Mouse (Mus musculus) layer of hippocampus, postnatal 10 days (tissue): Measurements from ENCODE around the gene Olah. TPM values are rescaled to one million over a fixed set of nuclear protein-coding genes. Genes with fewer than 3 reads are reported as not detected.
"Not testable (repeated sequence)": the region's sequence is repeated elsewhere in the genome, so short reads cannot be mapped to it uniquely, and the experiment has no call there.

Experiments used
- DNase-seq, 2 experiments: peaks; one replicate each; pipeline ENCODE4 v3.0.0; 2021; ENCODE audit warnings: low spot score in 2 of 2
- long read RNA-seq: library from polyadenylated mRNA; stranded (forward); transcript quantifications from one replicate; pipeline ENCODE4 v2.0.0, GENCODE M21; 2023
- total RNA-seq, 2 experiments: library from RNA; stranded (reverse); gene quantifications; 2 replicates each; pipeline ENCODE4 v1.2.3; 2021

Olah gene
- total RNA-seq: not detected
- long read RNA-seq: 0 reads

GRCm38 (mm10) chr2:3397110-3397509, at the start of gene Olah:
TSS of gene Olah (minus strand) at chr2:3397210.
- not testable (repeated sequence) for DNase-seq

DNA sequence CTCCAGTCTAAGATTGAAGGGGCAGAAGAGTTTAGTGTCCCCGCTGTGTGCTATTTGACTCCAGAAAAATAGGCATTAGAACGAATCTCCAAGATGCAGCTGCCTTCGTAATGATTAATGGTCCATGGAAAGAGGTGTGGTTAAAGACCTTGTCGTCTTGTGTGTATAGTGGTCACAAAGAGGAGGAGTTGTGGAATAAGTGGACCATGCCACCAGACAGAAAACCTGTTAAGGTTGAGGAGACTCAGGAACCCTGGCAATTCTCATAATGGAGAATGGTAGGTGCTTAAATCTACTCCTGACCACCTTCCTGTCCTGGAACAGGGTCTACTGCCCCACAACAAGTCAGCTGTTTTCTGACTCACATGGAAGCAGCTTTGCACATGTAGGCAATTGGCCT, 49.0 kb upstream of the Olah start:
- DNase-seq: no peak

GRCm38 (mm10) chr2:3444206-3444605, 47.2 kb upstream of the Olah start:
- DNase-seq: peak in 1 of 2 experiments; percentile 17

DNA sequence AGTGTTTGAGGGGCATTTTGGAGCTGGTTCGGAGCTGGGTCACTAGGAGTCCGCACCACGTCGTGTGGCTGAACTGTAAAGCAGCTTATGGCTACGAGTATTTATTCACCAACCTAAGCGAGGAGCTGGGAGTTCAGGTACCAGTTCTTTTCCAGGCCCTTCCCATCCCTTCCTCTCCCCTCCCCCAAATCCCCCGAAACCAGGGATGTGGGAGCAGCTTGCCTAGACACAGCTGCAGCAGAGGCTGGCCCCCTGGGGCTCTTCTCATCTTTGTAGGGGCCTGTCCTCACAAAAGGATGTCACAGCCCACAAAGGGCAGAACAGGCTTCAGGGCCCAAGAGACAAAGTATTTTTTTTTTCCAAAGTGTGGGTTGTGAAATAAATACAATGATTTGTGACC, 40.9 kb upstream of the Olah start:
- DNase-seq: no peak

DNA sequence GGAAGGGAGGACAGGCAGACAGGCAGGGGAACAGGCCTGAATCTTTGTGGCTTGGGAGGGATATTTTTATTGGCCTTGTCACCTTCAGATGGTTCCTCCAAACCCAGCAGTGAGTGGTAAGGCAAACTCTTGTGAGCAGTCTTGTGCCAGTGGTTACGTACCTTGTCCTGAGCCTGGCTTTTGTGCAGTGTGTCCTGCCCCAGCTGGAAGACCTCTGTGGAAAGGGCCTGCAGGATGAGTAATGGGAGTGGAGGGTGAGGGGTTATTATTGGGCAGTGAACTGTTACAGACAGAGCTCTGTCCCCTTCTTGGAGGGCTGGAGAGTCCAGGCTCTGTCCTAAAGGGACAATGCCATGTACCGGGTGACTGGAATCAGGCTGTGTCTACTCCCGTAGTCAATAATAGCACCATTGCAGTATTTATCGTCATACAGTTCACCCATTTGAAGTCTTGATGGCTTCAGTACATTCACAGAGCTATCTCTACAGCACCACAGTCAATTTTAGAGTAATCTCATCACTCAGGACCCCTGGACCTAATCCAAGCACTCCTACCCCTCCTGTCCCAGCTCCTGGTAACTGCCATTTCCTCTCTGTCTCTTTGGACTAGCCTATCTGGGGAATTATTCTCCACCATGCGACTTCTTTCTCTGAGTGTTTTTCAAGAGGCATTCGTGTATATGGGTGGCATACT, 38.5 kb upstream of the Olah start:
- no peak for DNase-seq

- no peak for DNase-seq
Observed at GRCm38 (mm10) chr2:3430956-3431355, 33.9 kb upstream of the Olah start.

GRCm38 (mm10) chr2:3424579-3424910, 27.5 kb upstream of the Olah start:
- no peak for DNase-seq

DNA sequence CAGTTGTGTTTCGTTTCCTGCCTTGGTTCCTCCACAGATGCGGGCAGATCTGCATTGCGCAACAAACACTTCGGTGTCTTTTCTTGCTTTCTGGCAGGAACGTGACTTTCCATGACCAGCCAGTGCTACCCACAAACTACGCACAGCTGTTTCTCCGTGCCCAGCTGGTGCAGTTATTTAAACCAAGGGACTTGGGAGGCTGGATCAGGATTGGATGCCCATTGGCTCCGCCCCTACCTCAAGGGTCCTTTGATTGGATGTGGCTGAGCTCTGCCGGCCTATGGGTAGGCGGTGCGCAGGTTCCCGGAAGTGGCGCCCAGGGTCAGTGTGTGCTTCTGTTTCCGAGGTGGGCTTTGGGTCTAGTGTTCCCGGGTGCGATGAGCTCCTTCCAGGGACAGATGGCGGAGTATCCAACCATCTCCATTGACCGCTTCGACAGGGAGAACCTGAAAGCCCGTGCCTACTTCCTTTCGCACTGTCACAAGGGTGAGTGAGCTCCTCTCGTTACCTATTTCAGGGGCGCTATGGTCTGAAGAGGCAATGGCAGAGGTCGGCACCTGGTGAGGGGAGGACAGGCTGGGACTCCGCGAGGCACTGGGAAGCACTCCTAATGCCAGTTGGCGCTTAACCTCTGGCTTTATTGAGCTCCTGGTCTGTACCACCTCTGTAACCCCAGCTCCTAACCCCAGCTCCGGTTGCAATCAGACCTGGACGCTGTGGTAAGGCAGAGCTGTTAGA, 27.0 kb upstream of the Olah start, which contains the start of gene Dclre1c:
TSS of gene Dclre1c (plus strand) at position 291 of the 738 bp plus-strand sequence.
- DNase-seq: peak; percentile 81 to 87

- DNase-seq: no peak
Observed at GRCm38 (mm10) chr2:3422548-3422947, 25.5 kb upstream of the Olah start, which contains the start of gene Meig1. TSS of gene Meig1 (minus strand) at chr2:3422648.

- DNase-seq: no peak
Observed at GRCm38 (mm10) chr2:3420157-3420556, 23.1 kb upstream of the Olah start.

- peak; percentile 94 to 95 for DNase-seq
Observed at GRCm38 (mm10) chr2:3418883-3419431, 21.9 kb upstream of the Olah start.

DNA sequence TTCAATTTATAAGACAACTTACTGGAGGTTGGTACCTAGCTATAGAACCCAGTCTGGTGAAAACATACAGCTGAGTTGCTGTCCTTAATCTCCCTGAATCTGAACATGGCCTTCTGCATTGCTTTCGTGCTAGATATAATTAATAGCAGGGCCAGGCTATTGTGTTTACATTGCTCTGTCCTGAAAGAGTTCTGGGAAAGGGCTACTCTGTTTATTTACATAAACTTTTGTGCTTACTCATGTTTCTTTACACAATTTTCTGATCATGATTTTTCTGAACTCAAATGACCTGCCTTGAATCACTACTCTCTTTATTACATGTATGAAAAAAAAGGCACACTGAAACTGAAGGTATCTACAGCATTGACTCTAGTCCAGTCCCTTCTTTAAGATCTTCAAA, 18.7 kb upstream of the Olah start:
- DNase-seq: no peak

- DNase-seq: peak; percentile 73 to 81
Observed at GRCm38 (mm10) chr2:3414241-3414640, 17.2 kb upstream of the Olah start.

GRCm38 (mm10) chr2:3407756-3408155, 10.7 kb upstream of the Olah start:
- no peak for DNase-seq

GRCm38 (mm10) chr2:3405981-3406380, 9.0 kb upstream of the Olah start:
- DNase-seq: no peak

DNA sequence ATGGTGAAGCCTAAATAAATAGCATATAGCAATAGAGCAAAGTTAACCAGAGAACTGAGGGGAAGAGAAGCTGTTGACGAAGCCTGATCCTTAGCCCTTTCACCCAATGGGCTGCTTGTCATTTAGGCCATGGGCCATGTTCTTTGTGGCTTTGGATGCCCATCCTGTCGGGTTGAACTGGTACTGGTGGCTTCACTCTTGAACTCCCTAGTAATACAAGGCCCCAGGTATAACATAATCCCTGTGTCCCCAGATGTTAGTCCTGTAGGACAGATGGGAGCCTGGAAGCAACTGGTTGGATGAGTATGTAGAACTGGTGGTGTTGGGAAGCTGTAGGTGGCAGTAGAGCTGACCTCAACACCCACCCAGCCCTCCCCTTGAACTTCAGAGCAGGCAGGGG, 5.1 kb downstream of the Olah start:
- no peak for DNase-seq

- no peak for DNase-seq
Observed at GRCm38 (mm10) chr2:3387105-3387860, 9.7 kb downstream of the Olah start.

DNA sequence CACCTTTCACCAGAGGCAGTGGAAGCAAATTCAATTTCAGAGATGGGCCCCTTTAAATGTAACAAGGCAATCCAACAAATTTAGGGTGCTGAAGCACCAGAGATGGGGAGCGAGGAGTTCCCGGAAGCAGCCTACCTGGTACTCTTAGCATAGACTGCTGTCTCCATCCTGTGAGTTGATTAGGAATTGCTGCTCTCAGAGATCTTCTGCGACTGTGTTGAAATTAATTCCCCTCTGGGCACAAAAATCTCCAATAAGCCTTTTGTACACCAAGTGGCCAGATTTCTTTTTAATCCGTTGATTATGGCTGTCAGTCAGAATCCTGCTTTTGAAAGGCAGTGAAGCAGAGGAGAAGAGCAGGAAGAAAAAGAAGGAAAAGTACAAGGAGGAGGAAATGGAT, 31.9 kb downstream of the Olah start:
- no peak for DNase-seq

- no peak for DNase-seq
Observed at GRCm38 (mm10) chr2:3361067-3361466, 35.9 kb downstream of the Olah start.

DNA sequence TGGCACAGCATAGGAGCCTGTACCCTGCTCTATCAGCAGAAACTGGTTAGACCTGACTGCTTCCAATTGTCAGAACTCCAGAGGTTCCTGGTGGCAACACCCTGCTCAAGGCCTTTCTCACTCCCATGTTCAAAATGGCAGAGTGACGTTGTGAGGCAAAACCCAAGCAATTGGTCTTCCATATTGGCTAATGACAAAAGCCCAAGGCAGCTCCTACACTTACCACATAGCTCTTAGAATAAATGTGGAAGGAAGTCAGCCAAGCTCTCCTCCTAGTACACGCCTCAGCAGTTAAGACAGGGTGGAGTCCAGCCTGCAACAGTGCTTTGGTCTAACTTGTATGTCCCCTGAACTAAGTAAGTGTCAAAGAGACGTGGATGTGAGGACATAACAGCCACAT, 39.1 kb downstream of the Olah start:
- DNase-seq: no peak

DNA sequence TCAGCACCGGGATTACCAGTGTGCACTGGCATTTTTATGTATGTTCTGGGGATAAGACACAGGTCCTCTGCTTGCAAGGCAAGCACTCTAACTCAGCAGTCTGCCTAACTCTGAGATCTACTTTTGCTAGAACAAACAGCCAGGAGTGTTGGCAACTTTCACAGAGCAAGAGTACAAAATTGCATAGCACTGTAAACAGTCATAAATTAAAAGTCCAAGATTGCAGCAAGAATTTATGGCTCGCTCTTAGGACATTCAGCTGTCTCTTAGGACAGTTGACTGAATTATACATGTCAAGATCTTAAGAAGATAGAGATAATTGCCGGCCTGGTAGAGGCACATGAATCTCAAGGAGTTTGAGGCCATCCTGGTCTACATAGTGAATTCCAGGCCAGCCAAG, 40.7 kb downstream of the Olah start:
- no peak for DNase-seq

DNA sequence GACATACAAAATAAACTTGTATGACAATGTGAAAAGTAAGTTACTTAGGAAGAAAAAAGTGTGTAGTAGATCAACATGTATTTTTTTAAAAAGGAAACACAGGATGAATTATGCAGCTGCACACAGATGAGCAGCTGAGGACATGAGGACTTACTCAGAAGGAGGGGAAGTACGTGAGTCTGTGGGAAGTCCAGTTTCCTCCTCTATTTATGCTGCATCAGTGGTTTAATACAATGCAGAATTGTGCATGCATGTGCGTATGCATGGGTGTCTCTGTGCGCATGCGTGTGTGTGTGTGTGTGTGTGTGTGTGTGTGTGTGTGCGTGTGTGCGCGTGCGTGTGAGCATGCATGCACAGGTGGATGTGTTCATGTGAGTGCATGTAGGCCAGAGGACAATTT, 41.2 kb downstream of the Olah start:
- no peak for DNase-seq
